Mouse (Mus musculus): Measurements from ENCODE around the gene Gm49393. TPM values are rescaled to one million over a fixed set of nuclear protein-coding genes. Genes with fewer than 3 reads are reported as not detected.
"Not testable (repeated sequence)": the region's sequence is repeated elsewhere in the genome, so short reads cannot be mapped to it uniquely, and the experiment has no call there.

Gene Gm49393
- total RNA-seq (2012; rRNA removed) = not detected in 2 replicates
- total RNA-seq (2014; rRNA removed) = not detected in 2 replicates
- not detected in 2 replicates for polyA plus RNA-seq (2012; ENCODE audit: insufficient read length, low read depth)

- DNase-seq (ENCODE audit: extremely low read depth); in situ Hi-C loops (cut with MboI; ENCODE audit: low pct_ligation_motif_present, low pct_unique_long_range_greater_than_20kb, low sequenced_read_pairs); H3K36me3 ChIP-seq (replicated peaks in 1 of 2; ENCODE audit: control insufficient read depth in 1 of 2, insufficient read depth in 1 of 2, low read length in 1 of 2); H3K27me3 ChIP-seq (replicated peaks); H3K4me2 ChIP-seq (ENCODE audit: insufficient read depth, low read depth, poor library complexity, severe bottlenecking); H3K27ac ChIP-seq (ENCODE audit: insufficient read depth, low read depth); H3K9ac ChIP-seq (ENCODE audit: insufficient read depth, low read depth); H3K4me3 ChIP-seq (replicated peaks in 1 of 3; ENCODE audit: low read depth in 2 of 3, low read length in 2 of 3, poor library complexity in 1 of 3); H3K79me2 ChIP-seq (replicated peaks; ENCODE audit: control insufficient read depth, extremely low read depth, insufficient read depth, poor library complexity, severe bottlenecking); dilution Hi-C loops (cut with MboI; ENCODE audit: extremely low pct_ligation_motif_present, extremely low pct_unique_long_range_greater_than_20kb, low sequenced_read_pairs); H3K4me1 ChIP-seq (ENCODE audit: control insufficient read depth in 1 of 2, insufficient read depth in 2 of 2): not testable (repeated sequence)
- H3K9me3 ChIP-seq (replicated peaks; ENCODE audit: low read length) = peaks cover 29% of the 10 kb centered on the region
These were observed at the start of gene Gm49393 for GRCm38 (mm10) chr13:60935490-60935889. TSS of gene Gm49393 (minus strand) at chr13:60935590.

- H3K27ac ChIP-seq (ENCODE audit: insufficient read depth, low read depth); dilution Hi-C loops (cut with MboI; ENCODE audit: extremely low pct_ligation_motif_present, extremely low pct_unique_long_range_greater_than_20kb, low sequenced_read_pairs); H3K27me3 ChIP-seq (replicated peaks); H3K79me2 ChIP-seq (replicated peaks; ENCODE audit: control insufficient read depth, extremely low read depth, insufficient read depth, poor library complexity, severe bottlenecking); H3K4me2 ChIP-seq (ENCODE audit: insufficient read depth, low read depth, poor library complexity, severe bottlenecking); in situ Hi-C loops (cut with MboI; ENCODE audit: low pct_ligation_motif_present, low pct_unique_long_range_greater_than_20kb, low sequenced_read_pairs); H3K9me3 ChIP-seq (replicated peaks; ENCODE audit: low read length); DNase-seq (ENCODE audit: extremely low read depth); H3K36me3 ChIP-seq (replicated peaks in 1 of 2; ENCODE audit: control insufficient read depth in 1 of 2, insufficient read depth in 1 of 2, low read length in 1 of 2); H3K4me1 ChIP-seq (ENCODE audit: control insufficient read depth in 1 of 2, insufficient read depth in 2 of 2); H3K9ac ChIP-seq (ENCODE audit: insufficient read depth, low read depth); H3K4me3 ChIP-seq (replicated peaks in 1 of 3; ENCODE audit: low read depth in 2 of 3, low read length in 2 of 3, poor library complexity in 1 of 3): not testable (repeated sequence)
These were observed 36.9 kb upstream of the Gm49393 start for GRCm38 (mm10) chr13:60972319-60972718.

GRCm38 (mm10) chr13:60963985-60964384, 28.6 kb upstream of the Gm49393 start:
- in situ Hi-C loops (cut with MboI; ENCODE audit: low pct_ligation_motif_present, low pct_unique_long_range_greater_than_20kb, low sequenced_read_pairs); dilution Hi-C loops (cut with MboI; ENCODE audit: extremely low pct_ligation_motif_present, extremely low pct_unique_long_range_greater_than_20kb, low sequenced_read_pairs): not testable (repeated sequence)

GRCm38 (mm10) chr13:60961706-60962105, 26.3 kb upstream of the Gm49393 start:
- H3K4me3 ChIP-seq (replicated peaks in 1 of 3; ENCODE audit: low read depth in 2 of 3, low read length in 2 of 3, poor library complexity in 1 of 3) = no peak overlapping the region
- no peak overlapping the region for H3K4me2 ChIP-seq (ENCODE audit: insufficient read depth, low read depth, poor library complexity, severe bottlenecking)
- H3K36me3 ChIP-seq (replicated peaks in 1 of 2; ENCODE audit: control insufficient read depth in 1 of 2, insufficient read depth in 1 of 2, low read length in 1 of 2) = no peaks in the 10 kb centered on the region
- no peaks in the 10 kb centered on the region for H3K79me2 ChIP-seq (replicated peaks; ENCODE audit: control insufficient read depth, extremely low read depth, insufficient read depth, poor library complexity, severe bottlenecking)
- H3K27me3 ChIP-seq (replicated peaks) = no peaks in the 10 kb centered on the region
- dilution Hi-C loops (cut with MboI; ENCODE audit: extremely low pct_ligation_motif_present, extremely low pct_unique_long_range_greater_than_20kb, low sequenced_read_pairs) (no loop called here), in situ Hi-C loops (cut with MboI; ENCODE audit: low pct_ligation_motif_present, low pct_unique_long_range_greater_than_20kb, low sequenced_read_pairs) (no loop called here)
- DNase-seq (ENCODE audit: extremely low read depth) = no peak
- no peaks in the 10 kb centered on the region for H3K4me1 ChIP-seq (ENCODE audit: control insufficient read depth in 1 of 2, insufficient read depth in 2 of 2)
- no peak overlapping the region for H3K9ac ChIP-seq (ENCODE audit: insufficient read depth, low read depth)
- no peak for TF ChIP-seq SIN3A (IDR thresholded peaks at IDR 0.05; ENCODE audit: low read length)
- TF ChIP-seq RAD21 (IDR thresholded peaks at IDR 0.05; ENCODE audit: low read depth, low read length) = no peak
- no peak for TF ChIP-seq BHLHE40 (IDR thresholded peaks at IDR 0.05; ENCODE audit: low read depth, low read length)
- TF ChIP-seq JUND (conservative IDR thresholded peaks at IDR 0.05; ENCODE audit: low read depth, low read length) = no peak
- TF ChIP-seq MAX (IDR thresholded peaks at IDR 0.05; ENCODE audit: low read length) = no peak
- no peak for TF ChIP-seq KAT2A (IDR thresholded peaks at IDR 0.05; ENCODE audit: insufficient replicate concordance, low read length)
- no peak for TF ChIP-seq NRF1 (IDR thresholded peaks at IDR 0.05; ENCODE audit: low read depth, low read length)
- no peak for TF ChIP-seq MXI1 (IDR thresholded peaks at IDR 0.05; ENCODE audit: low read depth, low read length)
- TF ChIP-seq ZMIZ1 (IDR thresholded peaks at IDR 0.05; ENCODE audit: low read depth, low read length) = no peak
- TF ChIP-seq UBTF (IDR thresholded peaks at IDR 0.05; ENCODE audit: low read depth, low read length) = no peak
- no peak for TF ChIP-seq POLR2AphosphoS2 (IDR thresholded peaks at IDR 0.05; ENCODE audit: low read depth, low read length)
- no peak for TF ChIP-seq JUN (IDR thresholded peaks at IDR 0.05; ENCODE audit: insufficient read depth, low read depth, low read length)
- TF ChIP-seq CHD1 (IDR thresholded peaks at IDR 0.05; ENCODE audit: low read depth, low read length) = no peak
- no peak for TF ChIP-seq ZNF384 (IDR thresholded peaks at IDR 0.05; ENCODE audit: low read depth, low read length)
- TF ChIP-seq SMC3 (IDR thresholded peaks at IDR 0.05; ENCODE audit: low read depth, low read length) = no peak
- H3K9me3 ChIP-seq (replicated peaks; ENCODE audit: low read length) = peaks cover 39% of the 10 kb centered on the region
- no peak overlapping the region for H3K27ac ChIP-seq (ENCODE audit: insufficient read depth, low read depth)

More at GRCm38 (mm10) chr13:60963985-60964384, 28.6 kb upstream of the Gm49393 start:
- not testable (repeated sequence) for H3K79me2 ChIP-seq (replicated peaks; ENCODE audit: control insufficient read depth, extremely low read depth, insufficient read depth, poor library complexity, severe bottlenecking); H3K4me2 ChIP-seq (ENCODE audit: insufficient read depth, low read depth, poor library complexity, severe bottlenecking); DNase-seq (ENCODE audit: extremely low read depth); H3K36me3 ChIP-seq (replicated peaks in 1 of 2; ENCODE audit: control insufficient read depth in 1 of 2, insufficient read depth in 1 of 2, low read length in 1 of 2); H3K27me3 ChIP-seq (replicated peaks); H3K27ac ChIP-seq (ENCODE audit: insufficient read depth, low read depth); H3K9ac ChIP-seq (ENCODE audit: insufficient read depth, low read depth); H3K4me1 ChIP-seq (ENCODE audit: control insufficient read depth in 1 of 2, insufficient read depth in 2 of 2); H3K4me3 ChIP-seq (replicated peaks in 1 of 3; ENCODE audit: low read depth in 2 of 3, low read length in 2 of 3, poor library complexity in 1 of 3)
- H3K9me3 ChIP-seq (replicated peaks; ENCODE audit: low read length) = peaks cover 26% of the 10 kb centered on the region
